In genomic region chr7:115331698-115332097, GRCm38 (mm10) we compare ENCODE assay signal across 14 mouse cellular contexts.
"Had no signal": no experiment of that assay in that cellular context is flagged by ENCODE, and none has a peak within 500 bp of the region (broad histone marks: within the 10 kb centered on the region; RNA-seq: fewer than 3 reads in every experiment).

No protein-coding gene starts in this region.

- H3K9me3 ChIP-seq: neural tube, embryonic 12.5 days; neural tube, embryonic 13.5 days; neural tube, embryonic 15.5 days; stomach, embryonic 15.5 days had no signal

- H3K4me1 ChIP-seq: neural tube, embryonic 12.5 days; neural tube, embryonic 13.5 days; neural tube, embryonic 15.5 days; stomach, embryonic 15.5 days had no signal

- H3K36me3 ChIP-seq: neural tube, embryonic 12.5 days; neural tube, embryonic 13.5 days; neural tube, embryonic 15.5 days; stomach, embryonic 15.5 days had no signal

- H3K27ac ChIP-seq: neural tube, embryonic 12.5 days; neural tube, embryonic 13.5 days; neural tube, embryonic 15.5 days; stomach, embryonic 15.5 days; stomach, postnatal 0 days had no signal

- H3K9ac ChIP-seq: neural tube, embryonic 12.5 days; neural tube, embryonic 13.5 days; neural tube, embryonic 15.5 days; stomach, embryonic 15.5 days had no signal

- DNase-seq: retina, postnatal 1 day; right cerebral cortex, adult 18-20 months; right cerebral cortex, postnatal 14 days; right cerebral cortex, postnatal 25 days; right cerebral cortex, postnatal 4 days; spleen, adult 18-20 months; thymus, adult 2 months; thymus, postnatal 36 days; thymus, postnatal 4 days had no signal

- H3K4me3 ChIP-seq: neural tube, embryonic 12.5 days; neural tube, embryonic 13.5 days; neural tube, embryonic 15.5 days; stomach, embryonic 15.5 days had no signal

- H3K4me2 ChIP-seq: neural tube, embryonic 12.5 days; neural tube, embryonic 13.5 days; neural tube, embryonic 15.5 days; stomach, embryonic 15.5 days had no signal

- H3K27me3 ChIP-seq: neural tube, embryonic 12.5 days; neural tube, embryonic 13.5 days; neural tube, embryonic 15.5 days; stomach, embryonic 15.5 days had no signal
